Mouse (Mus musculus) kidney, postnatal 0 days (tissue): Measurements from ENCODE around the gene Fuz. TPM values are rescaled to one million over a fixed set of nuclear protein-coding genes. Genes with fewer than 3 reads are reported as not detected.

Experiments used
- ATAC-seq: fragments of 200-750 bp; cut with Nextera tagmentation; replicated peaks from 2 replicates; pipeline ENCODE4 v1.8.0; 2017; ENCODE audit warnings: low read depth, moderate number of reproducible peaks, moderate TSS enrichment, moderate library complexity; ENCODE audit not compliant: low FRiP score
- DNase-seq: peaks from one replicate; pipeline ENCODE4 v3.0.0-alpha.2; 2016; ENCODE audit warnings: low spot score
- H3K27ac ChIP-seq: fragments of 300-500 bp; sonication (generic); 2 replicates; pipeline ENCODE4 v1.5.1; 2014; ENCODE audit warnings: mild to moderate bottlenecking
- H3K27me3 ChIP-seq: fragments of 300-500 bp; sonication (generic); 2 replicates; pipeline ENCODE4 v1.6.1; 2014; ENCODE audit warnings: low read length, mixed read lengths; ENCODE audit not compliant: insufficient read depth
- H3K36me3 ChIP-seq: fragments of 300-500 bp; sonication (generic); 2 replicates; pipeline ENCODE4 v1.6.1; 2014; ENCODE audit warnings: low read length, mixed read lengths; ENCODE audit not compliant: insufficient read depth
- H3K4me1 ChIP-seq: fragments of 300-500 bp; sonication (generic); replicated peaks from 2 replicates; pipeline ENCODE4 v1.6.1; 2014; ENCODE audit warnings: antibody characterized with exemption, low read length, mixed read lengths; ENCODE audit not compliant: insufficient read depth
- H3K4me2 ChIP-seq: fragments of 300-500 bp; sonication (generic); 2 replicates; pipeline ENCODE4 v1.6.1; 2014; ENCODE audit warnings: mild to moderate bottlenecking, low read length, moderate library complexity, mixed read lengths
- H3K4me3 ChIP-seq: fragments of 300-500 bp; sonication (generic); replicated peaks from 2 replicates; pipeline ENCODE4 v1.5.1; 2014; ENCODE audit warnings: low read depth, low read length
- H3K9ac ChIP-seq: fragments of 300-500 bp; sonication (generic); 2 replicates; pipeline ENCODE4 v1.6.1; 2014; ENCODE audit warnings: low read depth, low read length
- H3K9me3 ChIP-seq: fragments of 300-500 bp; sonication (generic); replicated peaks from 2 replicates; pipeline ENCODE4 v1.6.1; 2016; ENCODE audit warnings: low read length, inconsistent platforms, mixed read lengths
- CTCF ChIP-seq: IDR thresholded peaks from 2 replicates; pipeline ENCODE4 v1.5.1; 2016; ENCODE audit warnings: antibody characterized with exemption, low read depth, mild to moderate bottlenecking, moderate library complexity
- WGBS: fragments of 180-500 bp; shearing (Covaris S2); extraction: QIAGEN DNeasy Blood & Tissue Kit; methylation state at CpG from one replicate; pipeline ENCODE4 v1.1.7; 2014; 5-methylcytosine and 5-hydroxymethylcytosine counted together
- polyA plus RNA-seq: library from polyadenylated mRNA; unstranded; fragments of >200 nt; fragmentation: Nextera tagmentation; extraction: Ambion mirVana; gene quantifications from 2 replicates; pipeline ENCODE4 v1.2.1, GENCODE M21; 2015

Gene Fuz
- 19.9 and 21.1 TPM in 2 replicates for polyA plus RNA-seq

DNA sequence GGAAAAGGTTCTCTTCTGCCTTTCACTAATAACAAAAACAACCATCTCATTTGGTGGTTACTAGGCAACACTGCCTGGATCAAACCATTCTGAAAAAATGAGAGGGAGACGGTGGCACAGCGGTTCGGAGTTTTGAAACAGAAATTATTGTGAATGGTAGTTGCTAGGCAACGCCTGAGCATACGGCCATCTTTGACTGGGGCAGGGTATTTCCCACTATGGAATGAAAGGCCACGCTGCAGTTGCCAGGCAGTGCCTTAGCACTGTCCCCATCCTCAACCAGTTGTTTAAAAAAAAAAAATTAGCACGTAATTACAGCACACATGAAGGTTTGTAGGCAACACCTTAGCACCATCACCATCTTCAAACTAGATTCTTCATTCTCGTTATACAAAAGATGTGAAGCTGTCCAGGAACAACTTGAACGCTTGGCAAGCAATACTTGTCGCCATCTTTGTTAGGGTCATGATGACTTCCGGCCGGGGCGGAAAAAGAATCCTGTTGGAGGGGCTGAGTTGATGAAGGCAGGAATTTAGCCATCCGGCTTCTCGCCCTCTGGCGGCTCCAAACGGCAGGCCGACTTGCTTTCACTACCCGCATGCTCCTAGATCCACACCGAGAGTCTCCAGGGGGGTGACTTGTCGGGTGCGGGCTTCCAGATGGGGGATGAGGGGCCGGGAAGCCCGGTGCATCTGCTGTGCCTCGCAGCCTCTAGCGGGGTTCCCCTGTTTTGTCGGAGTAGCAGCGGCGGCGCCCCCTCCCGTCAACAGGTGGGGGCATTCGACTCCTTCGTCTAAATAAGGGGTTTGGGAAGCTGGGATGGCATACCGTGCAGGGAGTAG lies at the start of gene Fuz:
TSS of gene Fuz (plus strand) at position 487 of the 842 bp plus-strand sequence.
- Histone ChIP-seq H3K36me3 (no peaks in the 10 kb centered on the region), H3K4me1 (peaks cover 24% of the 10 kb centered on the region), H3K27me3 (no peaks in the 10 kb centered on the region), H3K4me3 (peak within 1 kb of the TSS; percentile 60), H3K9ac (peak within 1 kb of the TSS; percentile 70), H3K9me3 (no peaks in the 10 kb centered on the region), H3K27ac (peak within 1 kb of the TSS; percentile 81), H3K4me2 (peak within 1 kb of the TSS; percentile 61)
- peak; percentile 97 for DNase-seq
- TF ChIP-seq CTCF: peak; percentile 78
- ATAC-seq: peak; percentile 40
- WGBS: 1% methylated on average over 34 of the region's 34 CpGs

DNA sequence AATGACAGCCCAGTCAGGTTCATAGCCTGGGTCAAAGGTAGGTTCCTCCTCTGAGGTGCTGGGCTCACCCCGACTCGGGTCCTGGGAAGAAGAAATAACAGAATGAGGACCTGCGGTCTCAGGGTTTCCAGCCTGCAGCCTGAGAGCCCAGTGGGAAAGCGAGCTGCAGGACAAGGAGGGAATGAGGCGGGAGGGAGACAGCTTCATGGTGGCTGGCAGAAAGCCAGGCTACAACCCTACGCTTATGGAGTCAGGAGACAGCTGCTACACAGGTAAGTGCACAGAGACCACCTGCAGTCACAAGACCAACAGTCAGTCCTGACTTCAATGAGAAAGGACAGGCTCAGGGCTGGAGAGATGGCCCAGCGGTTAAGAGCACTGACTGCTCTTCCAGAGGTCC lies 49.1 kb upstream of the Fuz start:
- WGBS: 86% methylated on average over 7 of the region's 7 CpGs
- Histone ChIP-seq H3K4me3 (no peak overlapping the region), H3K27me3 (no peaks in the 10 kb centered on the region), H3K4me1 (peaks cover 7% of the 10 kb centered on the region), H3K36me3 (peaks cover 46% of the 10 kb centered on the region), H3K4me2 (no peak overlapping the region), H3K9ac (no peak overlapping the region), H3K9me3 (no peaks in the 10 kb centered on the region), H3K27ac (no peak overlapping the region)
- ATAC-seq: no peak
- TF ChIP-seq CTCF: no peak
- DNase-seq: no peak

DNA sequence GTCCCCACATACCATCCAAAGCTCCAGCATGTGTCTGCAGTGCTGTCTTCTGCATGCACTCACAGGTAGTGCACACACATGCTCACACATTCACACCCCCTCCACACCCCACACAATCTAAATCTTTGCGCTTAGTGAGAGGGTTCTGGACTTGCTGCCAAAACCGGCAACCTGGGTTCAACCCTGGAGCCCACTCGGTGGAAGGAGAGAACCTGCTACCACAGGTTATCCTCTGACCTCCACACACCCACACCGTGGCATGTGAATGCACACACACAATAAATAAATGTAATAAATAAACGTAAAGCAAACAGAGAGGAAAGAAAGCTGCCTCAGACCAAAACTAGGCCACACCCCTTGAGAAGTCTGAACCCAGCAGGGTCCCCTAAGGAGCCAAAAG lies 48.1 kb upstream of the Fuz start:
- H3K4me1 ChIP-seq: peaks cover 7% of the 10 kb centered on the region
- H3K36me3 ChIP-seq: peaks cover 39% of the 10 kb centered on the region
- peak overlapping the region; percentile 73 for H3K4me3 ChIP-seq
- WGBS: 59% methylated on average over 5 of the region's 5 CpGs
- H3K9ac ChIP-seq: peak overlapping the region; percentile 48
- TF ChIP-seq CTCF: no peak
- H3K9me3 ChIP-seq: no peaks in the 10 kb centered on the region
- H3K27ac ChIP-seq: no peak overlapping the region
- H3K27me3 ChIP-seq: no peaks in the 10 kb centered on the region
- DNase-seq (no peak), ATAC-seq (no peak)
- H3K4me2 ChIP-seq: peak overlapping the region; percentile 65

DNA sequence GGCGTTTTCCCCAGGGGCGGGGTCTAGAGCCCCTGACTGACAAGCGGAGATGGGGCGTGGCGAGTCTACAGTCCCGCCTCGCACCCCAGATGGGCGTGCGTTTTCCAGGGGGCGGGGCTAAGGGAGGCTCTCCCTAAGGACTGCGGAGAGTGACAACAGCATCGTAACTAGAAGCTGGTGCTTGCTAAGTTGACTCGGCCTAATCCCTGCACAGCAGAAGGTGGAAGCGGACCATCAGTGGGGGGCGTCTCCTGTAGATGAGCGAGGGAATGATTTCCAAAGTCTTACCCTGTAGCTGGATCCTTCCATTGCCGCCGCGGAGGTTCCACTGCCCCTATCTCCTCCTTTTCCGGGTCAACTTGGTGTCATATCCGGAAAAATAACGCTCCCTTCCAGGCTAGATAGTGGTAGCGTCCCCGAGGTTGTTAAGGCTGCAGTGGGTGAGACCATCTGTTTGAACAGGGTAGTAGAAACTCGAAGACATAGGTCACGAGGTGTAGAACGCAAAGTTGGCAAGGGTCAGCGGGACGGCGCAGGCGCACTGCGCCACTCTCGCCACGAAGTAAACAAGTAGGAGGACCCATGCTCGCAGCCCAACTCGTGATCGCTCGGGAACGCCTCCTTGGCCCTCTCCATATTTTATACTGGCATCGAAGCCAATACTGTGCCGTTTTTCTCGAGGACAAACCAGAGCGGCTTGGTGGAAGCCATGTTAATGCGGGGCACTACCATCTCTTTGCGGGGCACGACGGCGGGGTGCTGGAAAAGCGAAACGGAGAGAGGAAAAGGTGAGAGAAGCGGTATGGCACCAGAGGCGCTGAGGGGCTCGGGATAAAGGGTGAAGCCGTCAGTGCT lies 47.1 kb upstream of the Fuz start, which contains the start of the genes Akt1s1 and Tbc1d17:
TSS of gene Akt1s1 (plus strand) at position 431 of the 855 bp plus-strand sequence.
TSS of gene Tbc1d17 (minus strand) at position 519 of the 855 bp plus-strand sequence.
- Histone ChIP-seq H3K4me3 (peak within 1 kb of the TSS; percentile 73), H3K9me3 (no peaks in the 10 kb centered on the region), H3K4me1 (peaks cover 13% of the 10 kb centered on the region), H3K27me3 (no peaks in the 10 kb centered on the region), H3K4me2 (peak within 1 kb of the TSS; percentile 75), H3K36me3 (peaks cover 29% of the 10 kb centered on the region), H3K27ac (peak within 1 kb of the TSS; percentile 97), H3K9ac (peak within 1 kb of the TSS; percentile 78)
- ATAC-seq (peak; percentile 89), DNase-seq (peak; percentile 99)
- TF ChIP-seq CTCF: no peak
- WGBS: under 1% methylated on average over 54 of the region's 54 CpGs

DNA sequence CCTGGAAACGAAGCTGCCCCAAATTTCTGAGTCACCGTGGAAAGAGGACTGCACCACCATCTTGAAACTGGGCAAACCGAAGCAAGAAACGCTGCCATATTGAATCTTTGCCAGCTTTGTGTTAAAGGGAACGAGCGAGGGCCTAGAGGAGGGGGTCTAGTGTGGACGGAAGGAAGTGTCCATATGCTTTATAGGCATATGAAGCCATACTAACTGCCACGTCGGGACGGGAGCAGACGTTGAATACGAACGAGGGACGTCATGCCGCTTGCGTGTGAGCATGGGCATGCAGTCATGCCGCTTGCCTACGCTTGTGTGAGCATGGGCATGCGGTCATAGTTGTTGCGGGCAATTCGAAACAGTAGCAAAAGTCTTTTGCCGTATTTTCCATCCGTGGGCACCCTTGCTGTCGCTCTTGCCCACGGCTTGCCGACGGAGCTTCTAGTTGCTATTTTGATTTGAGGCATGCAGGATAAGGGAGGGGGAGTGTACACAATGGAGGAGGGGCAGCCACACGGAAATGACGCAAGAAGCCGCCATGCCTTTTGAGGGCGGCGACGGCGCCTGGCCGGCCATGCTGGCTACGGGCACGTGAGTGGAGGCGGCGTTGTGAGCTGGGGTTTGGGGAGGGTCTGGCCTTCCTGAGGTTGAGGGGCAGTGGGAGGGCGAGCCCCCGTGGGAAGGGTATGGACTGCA lies 46.3 kb upstream of the Fuz start:
- peaks cover 15% of the 10 kb centered on the region for H3K4me1 ChIP-seq
- H3K4me3 ChIP-seq: peak overlapping the region; percentile 73
- peaks cover 21% of the 10 kb centered on the region for H3K36me3 ChIP-seq
- H3K9me3 ChIP-seq: no peaks in the 10 kb centered on the region
- H3K9ac ChIP-seq: peak overlapping the region; percentile 78
- no peak for TF ChIP-seq CTCF
- DNase-seq (peak; percentile 98), ATAC-seq (peak; percentile 40)
- H3K4me2 ChIP-seq: peak overlapping the region; percentile 75
- no peaks in the 10 kb centered on the region for H3K27me3 ChIP-seq
- under 1% methylated on average over 41 of the region's 41 CpGs for WGBS
- H3K27ac ChIP-seq: peak overlapping the region; percentile 97

DNA sequence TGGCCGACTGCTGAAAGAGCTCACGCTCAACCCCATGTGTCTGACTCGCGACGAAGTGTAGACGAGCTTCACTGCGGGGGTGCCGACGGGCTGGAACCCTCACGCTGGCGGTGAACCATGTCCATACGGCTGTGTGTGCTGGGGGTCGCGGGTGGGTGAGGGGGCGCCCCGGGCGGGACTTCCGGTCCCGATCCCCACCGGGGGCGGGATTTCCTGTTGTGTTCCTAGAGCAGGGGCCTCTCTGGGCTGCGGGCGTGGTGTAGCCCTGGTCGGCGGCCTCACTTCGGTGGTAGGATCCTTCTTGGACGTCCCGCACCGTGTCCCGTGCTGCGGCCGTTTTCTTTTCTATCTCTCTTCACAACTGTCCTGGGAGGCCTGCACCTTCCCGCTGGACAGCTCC lies 45.7 kb upstream of the Fuz start:
- H3K36me3 ChIP-seq: peaks cover 15% of the 10 kb centered on the region
- peak overlapping the region; percentile 97 for H3K27ac ChIP-seq
- 0 out of 2 replicates have a peak, but pooled peaks have one; percentile 24 for TF ChIP-seq CTCF
- peak overlapping the region; percentile 73 for H3K4me3 ChIP-seq
- no peaks in the 10 kb centered on the region for H3K27me3 ChIP-seq
- H3K9me3 ChIP-seq: no peaks in the 10 kb centered on the region
- H3K9ac ChIP-seq: peak overlapping the region; percentile 78
- 0% methylated on average over 33 of the region's 33 CpGs for WGBS
- peaks cover 19% of the 10 kb centered on the region for H3K4me1 ChIP-seq
- ATAC-seq: peak; percentile 16
- peak overlapping the region; percentile 75 for H3K4me2 ChIP-seq
- peak; percentile 90 for DNase-seq
